Mouse (Mus musculus) adrenal gland, postnatal 36 days (tissue): ENCODE measurements around the gene Klhl8. TPM values are rescaled to one million over a fixed set of nuclear protein-coding genes. Genes with fewer than 3 reads are reported as not detected.
A peak's percentile ranks its signal among the peaks of the same experiment; 100 is the strongest.

Source experiments
- DNase-seq, 2 experiments: peaks; one replicate each; pipeline ENCODE4 v3.0.0; 2021; ENCODE audit warnings: mixed read lengths in 1 of 2
- total RNA-seq, 2 experiments: library from RNA; stranded (reverse); gene quantifications; 2 replicates each; pipeline ENCODE4 v1.2.3; 2021

Klhl8 gene
- total RNA-seq, 2 experiments from 2014 or later: 19.7 to 20.5 TPM

DNA sequence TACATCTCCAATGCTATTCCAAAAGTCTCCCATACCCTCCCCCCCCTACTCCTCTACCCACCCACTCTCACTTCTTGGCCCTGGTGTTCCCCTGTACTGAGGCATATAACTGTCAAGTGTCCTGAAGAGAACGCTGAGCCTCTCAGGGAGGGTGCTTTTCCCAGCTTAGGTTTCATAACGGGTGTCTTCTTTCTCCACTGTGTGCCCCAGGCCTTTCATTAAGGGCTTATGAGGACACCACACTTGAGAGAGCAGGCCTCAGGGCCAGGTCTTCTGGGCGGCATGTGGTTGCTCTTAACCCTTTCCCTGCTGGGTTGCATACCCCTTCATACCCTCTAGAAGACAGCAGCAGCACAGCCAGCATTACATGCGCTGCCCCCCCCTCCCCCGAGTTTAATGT, 64.5 kb downstream of the Klhl8 start:
- no peak for DNase-seq

DNA sequence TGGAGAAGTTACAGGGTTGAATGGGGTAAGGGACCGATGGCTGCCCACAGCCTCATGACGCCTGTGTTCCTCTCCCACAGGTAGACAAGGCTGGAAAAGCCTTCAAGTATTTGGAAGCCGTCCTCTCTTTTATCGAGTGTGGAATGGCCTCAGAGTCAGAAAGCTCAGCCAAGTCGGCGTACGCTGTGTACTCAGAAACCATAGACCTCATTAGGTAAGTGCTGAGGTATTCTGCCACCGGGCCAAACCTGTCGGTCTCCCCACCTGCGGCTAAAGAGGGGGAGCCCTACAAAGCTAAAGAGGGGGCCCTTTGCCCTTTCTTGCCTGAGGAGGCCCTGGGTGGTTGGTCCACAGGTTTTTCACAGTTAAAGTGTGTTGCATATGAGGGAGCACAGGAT, 64.9 kb downstream of the Klhl8 start:
- DNase-seq: no peak

DNA sequence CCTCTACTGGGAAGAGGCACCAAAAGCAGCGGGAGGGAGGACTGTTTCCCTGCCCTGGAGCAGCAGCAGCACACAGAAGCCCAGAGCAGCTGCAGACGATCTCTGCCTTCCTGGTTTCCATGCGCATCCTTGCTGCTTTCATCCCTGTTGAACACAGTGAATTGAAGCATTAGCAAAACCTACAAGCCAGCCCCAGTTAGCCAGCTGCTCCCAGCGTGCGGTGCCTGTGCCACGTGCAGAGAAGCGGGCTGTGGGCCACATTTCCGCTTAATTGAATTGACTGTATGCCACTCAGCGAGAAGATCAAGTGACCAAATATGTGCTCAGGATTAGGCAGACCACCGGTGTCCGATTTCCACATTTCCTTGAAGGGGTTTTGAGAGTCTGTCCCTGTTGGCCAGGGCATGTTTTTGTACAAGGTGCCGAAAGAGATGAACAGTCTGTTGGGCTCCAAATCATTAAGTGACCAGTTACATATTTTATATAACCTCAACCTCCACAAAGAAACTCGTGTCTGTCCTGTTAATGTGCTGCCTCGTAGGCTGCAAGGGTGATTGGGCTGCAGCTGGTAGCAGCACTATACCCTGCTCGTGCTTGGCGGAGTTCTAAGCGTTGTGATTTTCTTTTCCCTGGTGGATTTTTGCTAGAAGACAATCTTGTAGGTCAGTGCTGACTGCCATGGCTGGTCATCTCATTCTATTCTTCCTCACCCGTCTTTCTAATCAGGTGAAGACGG, 65.5 kb downstream of the Klhl8 start:
- DNase-seq: no peak

DNA sequence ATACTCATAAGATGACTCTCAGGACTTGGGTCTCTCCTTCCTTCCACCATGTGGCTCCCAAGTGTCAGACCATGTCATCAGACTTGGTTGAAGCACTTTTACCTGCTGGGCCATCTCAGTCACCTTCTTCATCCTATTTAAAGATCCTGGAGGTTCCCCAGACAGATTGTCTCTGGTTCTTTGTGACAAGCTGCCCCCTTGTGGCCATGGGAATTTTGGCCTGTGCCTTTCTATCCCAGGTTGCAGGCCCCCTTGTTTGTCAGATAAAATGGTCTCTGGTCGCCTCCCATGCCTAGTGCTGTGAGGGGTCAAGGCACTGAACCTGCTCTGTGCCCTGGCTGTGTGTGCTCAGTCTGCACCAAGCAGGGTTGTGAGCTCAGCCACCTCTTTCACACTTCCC, 67.1 kb downstream of the Klhl8 start:
- DNase-seq: peak; percentile 47 to 63

DNA sequence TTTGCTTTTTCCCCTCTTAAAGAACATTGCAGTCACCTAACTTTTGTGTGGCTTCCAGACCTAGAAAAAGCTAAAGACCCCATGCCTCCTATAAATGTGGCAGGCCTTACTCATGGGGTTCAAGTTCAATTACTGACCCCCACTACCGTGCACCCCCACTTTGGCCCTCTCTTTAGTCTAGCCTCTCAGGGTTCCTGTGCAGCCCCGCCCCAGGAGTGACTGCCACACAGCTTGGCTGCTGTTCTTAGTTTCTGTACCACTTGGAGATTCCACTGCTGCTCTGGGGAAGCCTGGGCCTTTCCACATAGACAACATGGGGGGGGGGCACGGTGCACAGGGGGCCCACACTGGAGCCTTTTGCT, 71.8 kb downstream of the Klhl8 start:
- no peak for DNase-seq

DNA sequence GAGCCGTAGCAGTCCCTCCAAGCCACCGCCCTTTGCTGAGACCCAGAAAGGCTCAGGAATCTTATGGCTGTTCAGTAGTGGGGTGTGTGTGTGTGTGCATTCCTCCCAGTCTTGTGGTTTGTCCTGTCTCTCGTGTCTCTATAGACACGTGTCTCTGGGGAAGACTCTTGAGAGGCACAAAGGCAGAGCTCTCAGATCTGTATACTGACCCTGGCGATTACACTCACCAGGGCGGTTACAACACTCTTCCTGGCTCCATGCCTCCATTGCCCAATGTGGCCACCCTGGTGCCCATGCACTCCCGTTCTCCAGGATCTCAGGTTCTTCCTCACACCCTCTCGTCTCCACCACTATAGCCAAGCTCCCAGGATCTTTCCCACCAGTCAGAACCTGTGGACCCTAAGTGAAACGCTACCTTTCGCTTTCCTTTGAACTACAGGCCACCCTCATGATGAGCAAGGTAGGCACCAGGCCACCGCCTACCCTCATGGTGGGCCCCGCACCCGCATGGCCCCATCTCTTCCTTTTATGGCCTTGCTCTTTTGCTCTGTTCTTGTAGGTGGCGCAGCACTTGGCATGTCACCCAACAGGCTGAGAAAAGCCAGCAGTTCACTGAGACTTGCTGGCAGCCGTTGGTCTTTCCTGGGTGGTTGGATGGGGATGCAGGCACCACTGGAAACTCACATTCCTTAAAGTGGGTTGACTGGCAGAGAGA, 72.4 kb downstream of the Klhl8 start:
- peak; percentile 79 to 89 for DNase-seq

DNA sequence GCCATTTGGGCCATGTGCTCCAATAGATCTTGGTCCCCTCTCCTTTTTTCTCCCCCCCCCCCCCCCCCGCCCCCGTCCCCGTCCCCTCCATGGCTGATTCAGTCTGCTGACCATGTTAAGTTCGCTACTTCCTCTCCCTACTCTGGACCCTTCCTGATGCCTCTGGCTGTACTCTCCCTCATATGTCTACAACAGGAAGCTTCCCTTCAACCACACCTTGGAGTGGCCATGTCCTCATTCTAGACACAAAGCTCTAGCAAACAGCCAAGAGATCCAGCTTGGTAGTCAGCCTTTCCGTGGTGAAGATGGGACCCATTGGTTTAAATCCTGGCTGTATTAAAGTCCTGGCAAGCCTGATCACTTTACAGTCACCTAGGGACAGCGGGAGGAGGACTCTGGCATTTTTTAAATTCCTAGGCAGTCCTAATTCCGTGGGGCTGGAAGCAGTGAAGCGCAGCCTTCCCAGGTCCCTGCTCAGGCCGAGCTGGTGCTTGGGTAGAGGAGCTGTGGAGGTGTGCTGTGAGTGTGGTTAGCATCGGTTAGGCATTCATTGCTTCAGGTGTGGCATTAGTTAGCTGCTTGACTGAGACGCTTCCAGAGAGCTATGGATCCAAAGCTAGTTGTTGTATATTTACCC, 74.8 kb downstream of the Klhl8 start:
- no peak for DNase-seq

DNA sequence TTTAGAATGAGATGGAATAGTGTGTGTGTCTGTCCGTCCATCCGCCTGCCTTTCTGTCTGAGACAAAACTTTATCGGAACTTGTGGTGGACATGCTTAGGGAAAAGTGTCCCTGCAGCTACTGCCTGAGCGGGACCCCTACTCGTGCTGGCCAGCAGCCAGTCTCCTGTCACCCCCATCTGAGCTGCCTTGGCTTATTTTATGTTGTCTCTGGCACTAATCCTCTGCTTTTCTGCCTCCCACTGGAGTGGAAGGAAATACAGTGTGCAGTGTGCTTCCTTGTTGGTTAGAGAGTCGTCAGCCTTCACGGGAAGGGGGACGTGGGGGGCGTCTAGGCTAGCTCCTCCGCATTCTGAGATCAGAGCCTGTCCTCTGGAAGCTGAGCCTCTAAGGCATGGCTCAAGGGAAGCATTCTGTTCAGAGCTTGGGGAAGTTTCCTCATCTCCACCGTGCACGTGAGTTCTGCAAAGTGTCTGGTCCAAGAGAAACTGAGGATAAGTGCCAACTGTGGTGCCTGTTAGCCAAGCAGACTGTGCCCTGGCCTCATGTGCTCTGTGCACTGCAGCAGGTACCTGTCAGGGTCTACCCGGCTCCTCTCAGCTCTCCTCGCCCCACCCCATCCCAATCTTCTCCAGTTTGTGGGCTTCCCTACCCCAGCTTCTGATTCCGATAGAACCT, 75.5 kb downstream of the Klhl8 start:
- no peak for DNase-seq

DNA sequence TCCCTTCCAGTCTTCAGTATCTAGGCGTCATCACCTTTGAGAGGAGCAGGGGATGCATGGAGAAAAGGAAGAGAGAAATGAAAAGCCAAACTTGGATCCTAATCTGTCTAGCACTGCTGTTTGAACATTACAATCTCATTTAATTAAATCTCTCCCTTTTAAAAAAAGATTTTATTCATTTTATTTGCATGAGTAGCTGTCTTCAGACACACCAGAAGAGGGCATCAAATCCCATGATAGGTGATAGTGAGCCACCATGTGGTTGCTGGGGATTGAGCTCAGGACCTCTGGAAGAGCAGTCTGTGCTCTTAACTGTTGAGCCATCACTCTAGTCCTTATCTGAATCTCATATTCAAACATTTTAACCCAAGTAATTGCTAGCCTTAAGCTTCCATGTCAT, 80.2 kb downstream of the Klhl8 start:
- DNase-seq: no peak

DNA sequence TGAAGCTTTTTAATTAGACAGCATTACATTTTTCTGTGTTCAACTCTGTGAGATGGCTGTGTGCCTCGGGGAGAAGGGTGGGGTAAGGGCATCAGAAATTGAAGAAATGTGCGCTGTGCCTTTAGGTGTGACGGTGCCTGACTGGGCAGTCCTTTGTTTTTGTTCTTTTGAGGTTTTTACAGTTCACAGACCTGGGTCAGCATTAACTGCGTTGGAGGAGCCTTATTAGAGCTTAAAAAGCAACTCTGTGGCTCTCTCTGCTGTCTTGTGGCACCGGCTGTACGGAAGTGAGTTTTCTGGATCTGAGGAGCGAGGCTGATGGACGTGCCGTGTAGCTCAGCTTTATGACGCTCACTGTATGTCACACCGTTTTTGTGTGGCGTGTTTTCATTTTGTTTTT, 81.9 kb downstream of the Klhl8 start:
- no peak for DNase-seq

DNA sequence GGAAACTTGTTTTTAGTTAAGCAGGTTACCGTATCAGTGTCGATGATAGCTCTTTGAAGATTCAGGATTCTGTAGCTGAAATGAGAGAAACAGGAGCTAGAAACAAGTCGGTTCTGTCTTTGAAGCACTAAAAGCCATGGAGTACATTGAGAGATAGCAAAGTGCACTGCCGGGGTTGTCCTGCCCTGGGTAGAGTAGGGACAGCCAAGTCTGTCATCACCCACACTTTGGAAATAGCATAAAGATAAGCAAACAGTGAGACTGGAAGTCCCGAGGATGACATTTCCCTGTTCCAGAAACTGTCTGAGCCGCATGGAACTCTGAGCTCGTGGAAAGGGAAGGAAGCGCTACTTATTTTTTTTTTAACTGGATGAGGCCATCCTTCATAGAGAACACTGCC, 82.3 kb downstream of the Klhl8 start:
- DNase-seq: no peak

DNA sequence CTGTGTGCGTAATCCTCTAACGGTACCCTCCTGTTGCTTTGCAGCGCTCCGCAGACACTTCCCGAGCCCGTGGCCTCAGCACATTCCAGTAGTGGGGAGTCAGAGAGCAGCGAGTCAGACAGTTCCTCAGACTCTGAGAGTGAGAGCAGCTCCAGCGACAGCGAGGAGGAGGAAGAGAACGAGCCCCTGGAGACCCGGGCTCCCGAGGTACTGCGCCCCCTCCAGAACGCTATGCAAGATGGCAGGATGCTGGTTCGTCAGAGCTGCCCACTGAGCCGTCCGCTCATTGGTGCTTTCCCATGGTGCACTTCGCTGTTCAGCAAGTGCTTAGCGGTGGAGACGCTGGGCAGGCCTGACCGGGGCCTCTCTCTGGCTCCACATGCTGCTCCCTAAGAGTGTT, 82.8 kb downstream of the Klhl8 start:
- DNase-seq: no peak

DNA sequence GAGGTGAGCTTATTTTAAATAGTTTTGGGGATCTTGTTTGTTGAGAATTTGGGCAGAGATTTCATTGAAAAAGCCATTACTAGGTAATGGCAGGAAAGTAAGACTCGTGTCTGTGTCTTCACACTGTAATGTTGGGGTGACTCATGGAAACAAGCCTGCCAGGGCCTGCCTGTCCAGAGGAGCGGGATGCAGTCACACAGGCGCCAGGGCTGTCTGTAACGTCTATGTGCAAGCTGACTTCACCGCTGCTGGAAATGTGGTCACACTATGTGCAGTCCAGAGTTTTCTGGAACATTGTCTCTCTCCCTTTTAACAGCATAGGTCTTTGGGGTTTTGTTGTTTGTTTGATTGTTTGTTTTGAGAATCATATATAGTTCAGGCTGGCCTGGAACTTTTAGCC, 88.1 kb downstream of the Klhl8 start:
- peak in 1 of 2 experiments; percentile 48 for DNase-seq

DNA sequence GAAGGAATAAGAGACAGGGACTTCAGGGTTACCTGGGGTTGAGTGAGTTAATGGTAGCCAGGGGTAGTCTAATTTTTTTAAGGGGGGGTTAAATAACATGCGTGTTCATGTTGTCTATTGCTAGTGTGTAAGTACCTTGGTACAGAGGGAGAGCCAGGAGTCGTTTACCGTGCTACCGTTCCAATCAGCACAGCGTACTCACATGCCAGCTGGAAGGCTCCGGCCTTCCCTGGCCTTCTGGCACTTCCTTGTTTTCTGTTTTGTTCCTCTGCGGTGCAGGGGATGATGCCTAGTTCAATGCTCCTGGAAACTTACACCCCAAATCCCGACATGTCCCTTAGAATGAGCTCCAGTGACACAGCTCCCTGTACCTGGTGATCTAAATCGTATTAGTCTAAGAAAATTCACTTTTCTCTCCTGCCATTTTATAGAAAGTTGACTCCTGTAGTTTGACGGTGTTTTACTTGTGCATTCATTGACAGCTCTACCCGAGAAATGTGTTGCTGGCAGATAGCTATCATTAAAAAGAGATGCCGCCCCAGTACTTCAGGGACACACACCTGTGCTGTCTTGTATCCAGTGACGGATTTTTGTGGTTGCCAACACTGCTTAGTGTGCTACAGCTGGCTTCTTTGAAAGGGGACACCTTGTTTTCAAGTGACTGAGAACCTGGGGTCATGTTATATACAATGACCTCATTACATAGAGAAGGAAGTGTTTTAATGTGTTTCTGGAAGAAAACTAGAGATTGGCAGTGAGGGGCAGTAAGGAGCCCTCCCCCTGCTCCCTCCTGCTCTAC, 89.4 kb downstream of the Klhl8 start:
- no peak for DNase-seq

DNA sequence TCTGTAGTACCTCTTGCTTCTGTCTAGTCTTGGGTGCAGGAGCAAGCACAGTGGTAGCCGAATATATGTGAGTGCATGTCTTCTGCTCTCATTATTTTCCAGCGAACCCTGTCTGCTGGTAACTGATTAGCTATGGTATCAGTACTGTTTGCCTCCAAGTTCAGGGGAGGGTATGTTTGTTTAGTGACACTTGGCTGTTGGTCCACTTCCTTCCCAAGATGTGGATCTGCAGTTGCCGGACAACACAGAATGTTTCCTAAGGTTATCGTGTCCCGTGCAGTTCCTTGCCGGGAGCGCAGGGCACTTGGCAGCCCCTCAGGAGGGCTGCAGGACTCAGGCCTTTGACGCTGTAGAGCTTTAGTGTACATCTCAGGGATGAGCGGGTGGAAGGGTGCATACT, 90.0 kb downstream of the Klhl8 start:
- no peak for DNase-seq

DNA sequence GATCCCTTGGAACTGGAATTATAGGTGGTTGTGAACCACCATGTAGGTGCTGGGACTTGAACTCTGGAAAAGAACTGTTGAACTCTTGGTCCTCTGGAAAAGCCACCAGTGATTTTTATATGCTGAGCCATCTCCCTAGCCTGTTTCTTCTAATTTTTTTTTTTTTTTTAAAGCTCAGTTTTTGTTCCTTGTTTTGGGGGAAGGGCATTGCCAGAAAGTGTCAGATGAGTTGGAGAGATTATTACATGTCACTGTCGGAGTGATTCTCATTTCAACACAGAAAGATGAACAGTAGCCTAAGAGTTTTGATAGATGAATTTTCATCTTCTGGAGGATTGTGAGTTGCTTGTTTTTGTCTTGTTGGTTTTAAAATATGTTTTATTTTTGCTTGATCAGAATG, 91.4 kb downstream of the Klhl8 start:
- no peak for DNase-seq

DNA sequence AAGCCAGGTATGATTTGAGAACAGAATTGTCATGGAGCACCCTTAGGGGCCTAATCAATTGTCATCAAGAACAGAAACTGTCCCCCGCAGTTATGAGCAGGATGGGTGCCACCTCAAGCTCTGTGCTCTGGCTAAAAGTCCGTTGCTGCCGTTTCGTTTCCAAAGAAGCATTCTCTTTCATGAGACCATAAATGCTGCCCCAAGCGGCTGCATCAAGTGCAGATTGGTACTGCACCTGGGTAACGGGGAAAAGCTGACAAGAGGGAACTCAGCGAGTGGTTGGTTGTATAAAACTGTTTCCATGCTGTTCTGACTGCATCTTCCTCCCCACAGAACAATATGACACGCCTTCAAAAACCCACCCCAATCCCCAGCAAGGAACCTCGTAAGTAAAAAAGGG, 92.5 kb downstream of the Klhl8 start:
- DNase-seq: no peak

DNA sequence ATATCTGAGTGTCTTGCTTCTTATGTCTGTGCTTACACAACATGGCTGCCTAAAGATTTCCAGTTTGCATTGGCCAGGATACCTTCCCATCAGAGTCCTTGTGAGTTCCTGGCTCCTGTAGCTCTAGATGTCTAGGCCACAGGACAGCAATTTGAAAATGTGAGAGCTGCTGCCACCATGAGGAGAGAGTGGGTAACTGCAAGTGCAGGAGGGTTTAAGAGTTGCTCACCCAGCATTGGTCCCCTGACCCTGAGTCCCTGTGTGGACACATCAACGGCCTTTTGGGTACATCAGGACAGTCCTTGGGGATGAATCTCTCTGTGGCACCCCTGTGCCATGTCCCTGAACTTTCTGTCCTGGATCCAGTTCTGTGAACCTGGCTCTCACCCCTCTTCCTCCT, 93.3 kb downstream of the Klhl8 start:
- DNase-seq: peak; percentile 83 to 84

DNA sequence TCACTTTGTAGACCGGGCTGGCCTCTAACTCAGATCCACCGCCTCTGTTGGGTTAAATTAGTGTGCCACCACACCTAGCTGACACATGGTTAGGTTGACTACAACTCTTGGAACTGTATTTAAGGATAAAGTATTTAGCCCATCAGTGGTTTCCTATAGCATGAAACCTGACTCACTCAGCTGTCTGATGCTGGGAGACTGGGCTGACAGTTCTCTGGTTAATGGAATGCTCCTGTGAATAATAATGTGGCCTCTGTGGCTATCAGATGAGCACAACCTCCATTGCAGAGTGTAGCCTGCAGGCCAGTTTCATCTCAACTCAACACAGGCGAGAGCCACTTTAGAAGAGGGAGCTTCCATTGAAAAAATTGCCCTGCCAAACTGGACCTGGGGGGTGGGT, 94.3 kb downstream of the Klhl8 start:
- DNase-seq: no peak

DNA sequence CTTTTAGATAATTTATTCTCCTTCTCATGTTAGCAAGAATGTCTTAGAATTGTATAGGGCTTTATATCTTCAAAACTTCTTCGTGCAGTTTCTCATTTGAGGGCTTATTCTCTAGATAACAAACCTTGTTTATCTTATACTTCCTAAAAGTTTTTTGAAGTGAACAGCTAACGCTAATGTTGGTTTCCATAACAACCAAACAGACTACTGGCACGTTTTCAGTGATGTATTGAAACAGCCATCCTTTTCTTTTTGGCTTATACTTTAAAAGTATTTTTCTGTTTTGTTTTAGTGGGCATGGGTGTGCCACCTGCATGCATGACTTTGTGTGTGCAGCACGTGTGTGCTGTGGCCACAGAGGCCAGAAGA, 95.8 kb downstream of the Klhl8 start:
- DNase-seq: no peak

DNA sequence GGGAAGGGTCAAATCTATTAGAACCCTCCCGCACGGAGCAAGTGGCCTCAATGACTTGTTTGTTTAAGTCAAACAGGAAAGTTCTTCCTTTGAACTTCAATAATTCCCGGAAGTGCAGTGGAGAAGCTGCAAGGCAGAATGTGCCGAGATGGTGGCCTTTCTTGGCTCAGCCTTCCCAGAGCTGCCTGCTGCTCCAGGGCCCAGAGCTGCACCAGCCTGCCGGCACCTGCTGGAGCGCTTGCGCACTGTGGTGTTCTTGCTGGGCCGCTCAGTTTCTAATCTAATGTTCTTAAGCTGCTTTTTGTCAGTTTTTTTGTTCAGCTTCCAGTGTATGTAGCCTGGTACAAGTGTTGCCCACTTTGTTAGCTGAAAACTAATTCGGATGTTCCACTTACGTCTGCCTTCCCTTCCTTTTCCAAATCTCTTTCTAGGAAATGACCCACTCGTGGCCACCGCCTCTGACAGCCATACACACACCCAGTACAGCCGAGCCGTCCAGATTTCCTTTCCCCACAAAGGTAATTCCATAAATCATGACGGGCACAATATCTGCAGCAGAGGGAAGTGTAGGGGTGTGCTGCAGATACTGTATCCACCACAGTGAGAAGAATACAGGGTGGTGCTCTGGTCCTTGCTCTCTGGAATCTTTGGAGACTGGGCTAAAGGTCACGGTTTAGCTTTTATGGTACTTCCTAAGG, 96.4 kb downstream of the Klhl8 start:
- DNase-seq: no peak
